Mouse (Mus musculus) urinary bladder, postnatal 36 days (tissue): ENCODE data around the gene Olfr212.
A peak's percentile ranks its signal among the peaks of the same experiment; 100 is the strongest.
"Not testable (repeated sequence)": the region's sequence is repeated elsewhere in the genome, so short reads cannot be mapped to it uniquely, and the experiment has no call there.

Experiments
- DNase-seq, 2 experiments: peaks; one replicate each; pipeline ENCODE4 v3.0.0; 2022; ENCODE audit warnings: low spot score in 2 of 2, mixed read lengths in 1 of 2

Olfr212 gene

DNA sequence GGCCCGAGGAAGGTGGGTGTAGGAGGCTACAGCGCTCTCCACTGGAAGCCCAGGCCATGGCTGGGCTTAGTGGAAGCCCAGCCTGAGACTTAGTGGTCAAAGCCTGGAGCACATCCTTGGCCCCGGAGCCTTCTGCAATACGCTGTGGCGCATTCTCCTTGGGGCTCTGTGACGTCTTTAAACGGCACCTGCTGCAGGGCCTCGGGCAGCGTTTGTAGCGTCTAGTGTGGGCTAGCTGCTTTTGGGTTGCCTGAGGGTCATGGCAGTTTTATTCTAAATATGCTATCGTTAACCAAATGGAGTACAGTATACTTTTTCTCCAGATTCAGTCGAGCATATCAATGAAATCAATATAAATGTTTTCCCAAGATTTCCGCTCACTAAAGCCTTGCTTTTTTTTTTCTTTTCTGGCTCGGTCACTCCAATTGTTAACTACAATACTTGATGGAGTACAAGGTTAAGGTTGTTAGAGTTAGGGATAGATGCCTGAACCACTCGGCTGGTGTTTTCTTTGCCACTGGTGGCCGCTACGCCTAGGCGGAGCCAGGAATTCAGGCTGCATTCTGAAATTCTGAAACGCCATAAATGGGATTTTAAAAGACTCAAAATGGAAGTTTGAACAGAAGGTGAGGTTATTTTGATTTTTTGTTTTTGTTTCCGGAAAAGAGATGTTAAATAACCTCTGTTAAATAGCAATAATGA lies at the start of gene Olfr212:
Gene Olfr212, plus strand, starts transcription at position 215 of the 702 bp plus-strand sequence.
- not testable (repeated sequence) for DNase-seq

DNA sequence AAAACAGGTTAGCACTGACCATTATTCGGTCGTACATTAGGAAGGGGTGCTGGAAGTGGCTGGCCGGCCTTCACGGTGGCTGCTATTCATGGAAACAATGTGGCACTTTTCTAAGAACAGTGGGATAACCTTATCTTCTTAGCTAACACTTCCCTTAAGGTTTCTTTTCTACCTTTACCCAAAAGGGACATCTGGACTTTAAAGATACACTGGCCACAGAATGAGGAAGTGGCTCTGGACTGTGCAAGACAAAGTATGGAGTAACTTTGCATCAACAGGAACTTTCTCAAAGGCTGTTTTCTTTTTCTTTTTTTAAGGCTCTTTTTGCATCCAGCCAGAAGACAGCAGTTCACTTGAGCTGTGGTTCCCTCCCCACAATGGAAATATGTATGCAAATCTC lies 47.6 kb upstream of the Olfr212 start:
- no peak for DNase-seq

DNA sequence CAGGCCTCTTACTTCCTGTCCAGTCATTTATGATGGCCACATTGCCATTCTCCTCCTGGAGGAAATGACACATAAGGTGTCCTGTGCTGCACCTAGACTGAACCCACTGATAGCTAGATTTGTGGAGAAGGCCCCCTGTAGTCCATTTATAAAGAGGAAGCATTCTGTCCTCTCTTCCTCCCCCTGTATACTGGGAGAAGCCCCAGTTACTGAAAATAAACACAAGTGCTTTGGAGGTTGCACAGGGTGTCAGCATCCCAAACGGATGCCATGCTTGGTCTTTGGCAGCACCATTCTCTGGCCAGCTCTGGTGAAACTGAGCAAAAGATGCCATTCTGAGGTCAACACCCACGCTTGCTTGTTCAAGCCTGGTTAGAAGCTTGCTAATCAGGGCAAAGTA lies 47.1 kb upstream of the Olfr212 start:
- DNase-seq: no peak

DNA sequence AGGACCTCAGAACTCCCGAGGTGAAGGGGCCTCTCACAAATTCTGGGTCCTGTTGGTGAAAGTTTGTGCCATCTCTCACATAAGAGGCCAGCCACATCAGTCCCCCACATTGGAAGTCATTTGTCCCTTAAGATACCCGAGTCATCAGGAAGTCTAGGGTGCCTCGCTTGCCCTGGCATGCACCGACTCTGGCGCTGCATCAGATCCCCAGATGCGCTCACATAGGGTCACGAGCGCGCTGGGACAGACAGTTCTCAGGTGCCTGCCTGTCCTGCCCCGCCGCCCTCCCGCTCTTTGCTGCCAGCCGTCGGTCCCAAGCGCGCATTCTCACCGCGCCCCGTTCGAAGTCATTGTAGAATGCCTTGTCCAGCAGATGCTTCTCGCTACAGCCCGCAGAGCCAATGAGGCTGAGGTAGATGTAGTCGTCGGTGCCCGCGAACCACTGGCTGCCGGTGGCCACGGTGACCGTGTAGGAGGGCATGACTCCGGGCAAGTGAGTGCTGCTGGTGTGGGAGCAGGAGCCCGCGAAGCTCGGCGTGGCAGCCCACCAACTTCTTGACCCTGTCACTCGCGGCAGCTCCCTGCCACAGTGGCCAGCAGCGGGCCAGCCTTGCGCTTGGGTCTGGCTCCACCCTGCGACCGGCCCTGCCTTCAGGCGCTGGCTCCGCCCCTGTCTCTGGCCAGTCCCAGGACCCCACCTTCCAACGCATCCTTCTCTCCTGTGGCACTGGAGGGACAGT lies 45.6 kb upstream of the Olfr212 start, which contains the start of gene Alox5:
Gene Alox5, minus strand, starts transcription at position 635 of the 740 bp plus-strand sequence.
- peak in 1 of 2 experiments; percentile 13 for DNase-seq

DNA sequence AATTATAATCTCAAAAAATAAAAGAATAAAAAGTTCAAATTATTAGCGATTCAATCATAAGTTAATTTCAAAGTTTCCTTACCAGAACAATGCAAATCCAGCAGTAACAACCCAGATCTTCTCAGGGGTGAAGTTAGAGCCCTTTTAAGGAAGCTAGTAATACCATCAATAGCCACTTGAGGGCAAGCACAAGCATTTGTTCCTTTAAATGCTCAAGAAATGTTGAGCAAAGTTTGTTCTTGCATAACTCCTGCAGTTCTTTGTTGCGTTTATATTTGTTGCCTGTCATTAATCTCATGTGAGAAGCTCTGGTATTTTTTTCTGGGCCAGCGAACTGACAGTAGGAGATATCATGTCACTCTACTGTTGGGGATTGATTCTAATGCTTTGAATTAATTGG lies 38.2 kb upstream of the Olfr212 start:
- no peak for DNase-seq

DNA sequence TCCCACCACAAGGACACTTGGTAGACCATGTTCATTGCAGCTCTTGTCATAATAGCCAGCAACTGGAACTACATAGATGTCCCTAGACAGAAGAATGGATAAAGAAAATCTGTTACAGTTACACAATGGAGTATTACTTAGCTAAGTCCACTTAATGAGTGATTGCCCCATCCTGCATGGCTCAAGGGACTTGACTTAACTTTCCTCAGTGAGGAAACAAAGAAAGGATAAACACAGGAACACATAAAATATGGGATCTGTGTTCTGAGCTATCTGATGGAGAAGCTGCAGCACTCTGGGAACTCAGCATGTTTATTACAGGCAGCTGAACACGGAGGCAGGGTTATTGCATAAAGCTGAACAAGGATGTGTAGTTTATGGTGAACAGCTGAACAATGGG lies 21.2 kb upstream of the Olfr212 start:
- no peak for DNase-seq

DNA sequence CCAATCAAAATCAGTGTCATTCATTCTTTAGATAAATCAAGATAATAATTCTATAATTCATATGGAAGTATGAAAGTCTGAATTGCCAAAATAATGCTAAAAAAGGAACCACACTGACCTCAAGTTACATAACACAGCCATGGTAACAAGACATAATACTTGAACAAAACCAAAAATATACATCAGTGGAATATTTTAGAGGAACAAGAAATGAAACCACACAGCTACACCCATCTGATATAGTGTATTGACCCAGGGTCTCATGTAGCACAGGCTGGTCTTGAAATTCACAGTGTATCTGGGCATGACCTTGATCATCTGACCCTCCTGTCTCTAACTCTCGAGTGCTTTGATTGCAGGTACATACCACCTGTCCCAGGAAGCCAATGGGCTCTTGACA lies 19.5 kb upstream of the Olfr212 start:
- no peak for DNase-seq

DNA sequence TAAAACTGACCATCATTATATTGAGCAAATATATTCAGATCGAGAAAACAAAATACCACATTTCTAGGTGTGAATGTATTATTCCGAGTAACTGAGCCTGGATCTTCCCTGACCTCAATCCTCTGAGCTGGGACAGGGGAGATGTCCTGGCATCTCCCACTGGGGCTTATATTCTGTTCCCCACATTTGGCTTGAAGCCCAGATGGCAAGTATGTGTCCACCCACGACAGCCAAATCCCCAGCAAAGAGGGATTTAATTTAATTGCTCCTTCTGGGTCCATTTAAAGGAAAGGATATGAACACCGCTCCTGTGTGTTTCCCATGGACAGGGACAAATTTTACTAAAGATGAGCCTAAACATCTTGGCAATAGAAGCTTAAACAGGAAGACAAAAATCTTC lies 17.5 kb upstream of the Olfr212 start, which contains the start of gene Olfr211:
Gene Olfr211, plus strand, starts transcription at position 301 of the 400 bp plus-strand sequence.
- no peak for DNase-seq

DNA sequence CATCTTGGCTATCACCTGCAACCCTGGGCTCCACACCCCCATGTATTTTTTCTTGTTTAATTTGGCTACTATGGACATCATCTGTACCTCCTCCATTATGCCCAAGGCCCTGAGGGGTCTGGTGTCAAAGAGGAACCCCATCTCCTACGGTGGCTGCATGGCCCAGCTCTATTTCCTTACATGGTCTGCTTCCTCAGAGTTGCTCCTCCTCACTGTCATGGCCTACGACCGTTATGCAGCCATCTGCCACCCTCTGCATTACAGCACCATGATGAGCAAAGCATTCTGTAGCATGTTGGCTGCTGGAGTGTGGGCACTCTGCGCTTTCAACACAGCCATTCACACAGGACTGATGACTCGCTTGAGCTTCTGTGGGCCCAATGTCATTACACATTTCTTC lies 12.6 kb upstream of the Olfr212 start:
- no peak for DNase-seq

DNA sequence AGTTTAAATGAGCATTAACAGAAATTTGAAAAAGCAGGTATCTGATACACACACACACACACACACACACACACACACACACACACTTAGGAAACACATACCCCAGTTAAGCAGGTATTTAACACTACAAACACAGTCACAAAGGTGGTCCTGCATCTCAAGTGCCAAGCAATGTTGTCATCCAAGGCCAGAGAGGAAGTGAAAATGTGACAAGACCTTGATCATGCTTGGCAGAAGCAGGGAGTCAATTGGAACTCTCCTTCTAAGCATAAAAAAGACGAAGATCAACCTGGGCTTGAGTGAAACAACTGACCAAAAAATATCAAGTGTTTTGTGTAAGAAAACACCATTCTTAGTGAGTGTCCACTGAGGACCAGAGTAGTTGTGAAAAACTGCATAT lies 10.4 kb upstream of the Olfr212 start:
- DNase-seq: no peak

DNA sequence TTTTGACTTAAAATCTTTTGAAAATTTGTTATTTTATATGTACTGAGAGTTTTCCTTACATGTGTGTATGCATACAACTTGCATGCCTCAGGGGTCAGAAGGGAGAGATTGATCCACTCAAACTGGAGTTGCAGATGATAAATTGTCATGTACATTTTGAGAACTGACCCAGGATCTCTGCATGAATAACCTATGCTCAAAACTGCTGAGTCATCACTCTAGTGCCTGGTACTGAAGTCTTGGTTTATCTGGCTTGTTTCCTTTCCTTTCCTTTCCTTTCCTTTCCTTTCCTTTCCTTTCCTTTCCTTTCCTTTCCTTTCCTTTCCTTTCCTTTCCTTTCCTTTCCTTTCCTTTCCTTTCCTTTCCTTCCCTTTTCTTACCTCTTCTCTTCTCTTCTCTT lies 8.5 kb downstream of the Olfr212 start:
- no peak for DNase-seq

DNA sequence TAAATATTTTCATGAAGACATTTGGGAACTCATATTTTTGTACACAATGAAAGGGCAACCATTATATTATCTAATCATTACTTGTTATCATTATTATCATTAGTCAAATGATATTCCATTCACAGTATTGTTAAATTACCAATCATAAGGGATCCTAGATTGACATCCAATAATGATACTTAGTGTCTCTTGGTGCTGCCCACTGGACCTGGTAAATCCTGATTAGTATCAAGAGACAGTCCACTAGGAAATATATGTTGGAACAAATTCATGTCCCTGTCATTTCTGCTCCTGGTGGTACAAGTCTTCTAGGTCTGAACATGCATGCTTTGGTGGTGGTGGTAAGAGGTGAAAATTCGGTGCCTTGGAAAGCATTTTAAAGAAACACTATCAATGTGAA lies 31.8 kb downstream of the Olfr212 start, which contains the start of gene Olfr213:
Gene Olfr213, plus strand, starts transcription at position 301 of the 400 bp plus-strand sequence.
- no peak for DNase-seq

DNA sequence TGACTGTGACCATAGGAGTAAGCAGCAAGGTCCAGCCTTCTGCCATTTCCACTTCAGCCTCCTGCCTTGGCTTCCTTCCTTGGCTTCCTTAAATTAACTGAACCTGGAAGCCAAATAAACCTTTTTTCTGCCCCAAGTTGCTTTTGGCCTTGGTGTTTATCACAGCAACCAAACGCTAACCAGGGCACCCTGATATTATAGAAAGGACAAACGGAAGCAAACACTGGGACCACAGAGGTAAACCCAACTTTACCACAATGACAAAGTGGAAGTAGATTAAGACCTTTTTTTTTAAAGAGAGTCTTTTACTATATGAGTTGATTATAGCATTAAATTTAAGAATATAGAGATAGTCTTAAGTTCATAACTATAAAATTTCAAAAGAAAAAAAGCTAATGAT lies 36.2 kb downstream of the Olfr212 start:
- no peak for DNase-seq

DNA sequence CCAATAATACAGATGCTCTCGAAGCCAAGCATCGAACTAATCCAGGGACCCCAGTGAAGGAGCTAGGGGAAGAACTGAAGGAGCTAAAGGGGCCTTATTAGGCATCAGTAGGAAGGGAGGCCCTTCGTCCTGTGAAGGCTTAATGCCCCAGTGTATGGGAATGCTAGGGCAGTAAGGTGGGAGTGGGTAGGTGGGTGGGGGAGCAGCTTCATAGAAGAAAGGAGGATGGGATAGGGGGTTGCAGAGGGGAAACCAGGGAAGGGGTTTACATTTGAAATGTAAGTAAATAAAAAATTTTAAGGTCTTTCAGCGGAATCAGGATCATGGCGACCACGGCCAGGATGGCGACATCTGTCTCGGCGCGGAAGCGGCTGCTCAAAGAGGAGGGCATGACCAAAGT lies 44.5 kb downstream of the Olfr212 start, which contains the start of gene Gm5580:
Gene Gm5580, plus strand, starts transcription at position 301 of the 400 bp plus-strand sequence.
- not testable (repeated sequence) for DNase-seq

DNA sequence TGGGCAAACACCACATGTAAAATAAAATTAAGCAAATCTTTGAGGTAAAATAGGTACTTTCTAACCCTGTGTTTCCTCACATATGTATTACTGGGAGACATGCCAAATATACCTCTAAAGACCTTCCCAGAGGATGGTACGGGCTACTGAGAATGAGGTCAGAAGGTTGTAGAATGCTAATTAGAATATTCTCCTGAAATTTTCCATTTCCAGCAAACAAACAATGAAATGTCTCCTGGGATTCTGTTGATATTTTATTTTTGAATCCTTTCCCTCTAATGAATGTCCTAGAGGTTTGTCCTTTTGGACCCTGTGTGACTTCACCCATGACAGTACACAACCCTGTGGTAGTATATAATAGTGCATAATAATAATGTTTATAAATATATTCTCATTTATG lies 47.6 kb downstream of the Olfr212 start, which contains the start of gene Olfr214:
Gene Olfr214, plus strand, starts transcription at position 301 of the 400 bp plus-strand sequence.
- DNase-seq: no peak

DNA sequence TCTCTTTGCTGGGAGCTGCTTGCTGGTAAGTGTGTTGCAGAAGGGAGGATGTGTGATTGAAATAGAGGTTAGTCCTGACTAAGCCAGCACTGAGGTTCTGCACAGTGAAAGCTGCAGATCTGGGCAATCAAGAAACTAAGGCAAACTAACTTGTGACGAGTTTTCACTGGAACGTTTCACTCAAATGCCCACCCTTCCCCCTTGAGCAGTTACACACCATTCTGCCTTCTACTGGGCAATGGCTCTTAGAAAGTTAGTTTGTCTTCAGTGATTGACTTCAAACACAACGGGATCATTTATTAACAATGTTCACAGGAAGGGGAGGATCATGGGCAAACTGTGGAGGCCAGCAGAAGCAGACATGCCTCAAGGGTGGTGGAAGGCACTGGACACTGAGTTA lies 48.6 kb downstream of the Olfr212 start:
- DNase-seq: no peak
